Mouse (Mus musculus) lung, postnatal 0 days (tissue): ENCODE data around the gene Edc4. TPM values are rescaled to one million over a fixed set of nuclear protein-coding genes. Genes with fewer than 3 reads are reported as not detected.
A peak's percentile ranks its signal among the peaks of the same experiment; 100 is the strongest.

ENCODE experiments used
- ATAC-seq: fragments of 200-750 bp; cut with Nextera tagmentation; 2 replicates; pipeline ENCODE4 v1.8.0; 2017; ENCODE audit warnings: moderate library complexity
- DNase-seq: peaks from one replicate; pipeline ENCODE4 v3.0.0-alpha.2; 2016; ENCODE audit warnings: low spot score
- H3K27ac ChIP-seq: fragments of 300-500 bp; sonication (generic); 2 replicates; pipeline ENCODE4 v1.5.1; 2014; ENCODE audit warnings: antibody characterized with exemption, mild to moderate bottlenecking, low read length, mixed read lengths
- H3K27me3 ChIP-seq: fragments of 300-500 bp; sonication (generic); replicated peaks from 2 replicates; pipeline ENCODE4 v1.6.1; 2014; ENCODE audit warnings: low read length, mixed read lengths; ENCODE audit not compliant: insufficient read depth
- H3K36me3 ChIP-seq: fragments of 300-500 bp; sonication (generic); 2 replicates; pipeline ENCODE4 v1.6.1; 2014; ENCODE audit warnings: low read length, mixed read lengths; ENCODE audit not compliant: insufficient read depth
- H3K4me1 ChIP-seq: fragments of 300-500 bp; sonication (generic); 2 replicates; pipeline ENCODE4 v1.6.1; 2014; ENCODE audit warnings: antibody characterized with exemption, low read depth, low read length, mixed read lengths; ENCODE audit not compliant: insufficient read depth
- H3K4me2 ChIP-seq: fragments of 300-500 bp; sonication (generic); replicated peaks from 2 replicates; pipeline ENCODE4 v1.6.1; 2014; ENCODE audit warnings: low read depth, mild to moderate bottlenecking, low read length, moderate library complexity, mixed read lengths
- H3K4me3 ChIP-seq: fragments of 300-500 bp; sonication (generic); 2 replicates; pipeline ENCODE4 v1.5.1; 2014; ENCODE audit warnings: low read depth, low read length
- H3K9ac ChIP-seq: fragments of 300-500 bp; sonication (generic); replicated peaks from 2 replicates; pipeline ENCODE4 v1.6.1; 2014; ENCODE audit warnings: low read depth, mild to moderate bottlenecking
- H3K9me3 ChIP-seq: fragments of 300-500 bp; sonication (generic); 2 replicates; pipeline ENCODE4 v1.6.1; 2016; ENCODE audit warnings: low read length, mixed read lengths
- CTCF ChIP-seq: IDR thresholded peaks from 2 replicates; pipeline ENCODE4 v1.5.1; 2016; ENCODE audit warnings: antibody characterized with exemption, mild to moderate bottlenecking
- EP300 ChIP-seq: IDR thresholded peaks from 2 replicates; pipeline ENCODE4 v1.6.1; 2016; ENCODE audit warnings: antibody characterized with exemption, mild to moderate bottlenecking, control low read depth
- WGBS: fragments of 180-500 bp; shearing (Covaris S2); extraction: QIAGEN DNeasy Blood & Tissue Kit; methylation state at CpG from one replicate; pipeline ENCODE4 v1.1.7; 2014; 5-methylcytosine and 5-hydroxymethylcytosine counted together
- polyA plus RNA-seq: library from polyadenylated mRNA; unstranded; fragments of >200 nt; fragmentation: Nextera tagmentation; extraction: Ambion mirVana; gene quantifications from 2 replicates; pipeline ENCODE4 v1.2.1, GENCODE M21; 2015

Gene Edc4
- polyA plus RNA-seq, 1 experiment from 2014 or later: 17.4 TPM

DNA sequence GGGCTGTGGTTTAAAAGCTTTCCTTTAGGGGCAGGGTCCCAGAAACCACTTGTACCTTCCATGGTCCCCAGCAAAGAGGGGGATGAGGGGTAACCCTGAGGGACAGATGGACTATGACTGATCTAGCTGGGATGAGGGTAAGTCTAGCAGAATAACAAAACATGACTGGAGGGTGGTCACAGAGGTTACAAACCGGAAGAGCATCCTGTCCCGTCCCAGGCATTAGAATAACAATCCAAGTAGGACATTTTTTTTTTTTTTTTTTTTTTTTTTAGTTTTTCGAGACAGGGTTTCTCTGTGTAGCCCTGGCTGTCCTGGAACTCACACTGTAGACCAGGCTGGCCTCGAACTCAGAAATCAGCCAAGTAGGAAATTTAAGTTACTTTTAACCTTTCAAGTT lies 30.7 kb upstream of the Edc4 start:
- Histone ChIP-seq H3K4me3 (no peak overlapping the region), H3K4me1 (peaks cover 4% of the 10 kb centered on the region; the same call in 1 of the 2 replicates), H3K27me3 (no peaks in the 10 kb centered on the region), H3K9me3 (no peaks in the 10 kb centered on the region), H3K27ac (no peak overlapping the region), H3K36me3 (peaks cover 14% of the 10 kb centered on the region; the same call in 1 of the 2 replicates), H3K4me2 (no peak overlapping the region), H3K9ac (no peak overlapping the region)
- DNase-seq (no peak), ATAC-seq (no peak)
- no peak for TF ChIP-seq EP300
- TF ChIP-seq CTCF: no peak
- 65% methylated on average over 4 of the region's 4 CpGs for WGBS

DNA sequence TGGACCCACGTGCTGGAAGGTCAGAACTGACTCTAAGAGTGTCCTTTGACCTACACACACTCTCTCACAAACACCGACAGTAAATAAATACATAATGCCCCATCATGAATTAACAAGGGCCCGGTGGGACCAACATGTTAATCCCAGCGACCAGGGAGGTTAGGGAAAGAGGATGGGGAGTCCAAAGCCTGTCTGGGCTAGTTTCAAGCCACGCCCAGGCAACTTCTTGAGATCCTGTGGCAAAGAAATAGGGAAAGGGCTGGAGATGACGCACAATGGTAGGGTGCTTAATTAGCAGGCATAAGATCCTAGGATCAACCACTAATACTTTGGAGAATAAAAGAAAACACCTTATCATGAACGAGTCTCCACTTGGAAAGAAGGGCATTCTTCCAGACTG lies 30.1 kb upstream of the Edc4 start:
- Histone ChIP-seq H3K4me2 (no peak overlapping the region), H3K4me3 (no peak overlapping the region), H3K9ac (no peak overlapping the region), H3K4me1 (peaks cover 5% of the 10 kb centered on the region; the same call in 1 of the 2 replicates), H3K9me3 (no peaks in the 10 kb centered on the region), H3K27me3 (no peaks in the 10 kb centered on the region), H3K27ac (no peak overlapping the region), H3K36me3 (peaks cover 14% of the 10 kb centered on the region; the same call in 1 of the 2 replicates)
- 67% methylated on average over 7 of the region's 7 CpGs for WGBS
- ATAC-seq: no peak
- no peak for DNase-seq
- TF ChIP-seq CTCF (no peak), EP300 (no peak)

DNA sequence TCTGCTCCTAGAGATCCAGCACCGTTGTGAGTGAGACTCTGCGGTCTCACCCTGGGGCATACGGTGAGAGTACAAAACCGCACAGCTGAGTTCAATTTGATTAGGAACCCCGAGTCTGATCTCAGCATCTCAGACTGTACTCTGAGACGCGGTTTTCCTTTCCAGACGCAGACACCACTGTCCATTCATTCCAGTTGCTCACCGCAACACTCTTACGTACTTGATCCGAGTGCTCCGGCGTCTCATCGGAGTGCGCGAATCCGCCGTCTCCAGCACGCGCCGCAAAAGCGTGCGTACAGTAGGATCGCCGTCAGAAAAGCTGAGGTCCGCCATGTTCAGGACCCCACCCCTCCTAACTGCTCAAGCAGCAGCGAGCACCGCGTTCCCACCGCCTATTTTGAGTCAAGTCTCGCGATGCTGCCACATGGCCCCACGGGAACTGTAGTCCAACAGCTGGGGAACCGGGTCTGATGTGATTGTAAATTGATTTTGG lies 29.0 kb upstream of the Edc4 start:
- Histone ChIP-seq H3K27me3 (no peaks in the 10 kb centered on the region), H3K4me1 (peaks cover 15% of the 10 kb centered on the region), H3K36me3 (0 out of 2 replicates have a peak, but pooled peaks cover 8% of the 10 kb centered on the region), H3K4me2 (peak overlapping the region; percentile 83), H3K9me3 (no peaks in the 10 kb centered on the region), H3K4me3 (peak overlapping the region; percentile 82), H3K27ac (peak overlapping the region; percentile 39; the same call in 1 of the 2 replicates), H3K9ac (peak overlapping the region; percentile 71)
- WGBS: 1% methylated on average over 34 of the region's 34 CpGs
- ATAC-seq (peak; percentile 58), DNase-seq (peak; percentile 93)
- TF ChIP-seq EP300 (peak; percentile 68; the same call in 1 of the 2 replicates), CTCF (no peak)

DNA sequence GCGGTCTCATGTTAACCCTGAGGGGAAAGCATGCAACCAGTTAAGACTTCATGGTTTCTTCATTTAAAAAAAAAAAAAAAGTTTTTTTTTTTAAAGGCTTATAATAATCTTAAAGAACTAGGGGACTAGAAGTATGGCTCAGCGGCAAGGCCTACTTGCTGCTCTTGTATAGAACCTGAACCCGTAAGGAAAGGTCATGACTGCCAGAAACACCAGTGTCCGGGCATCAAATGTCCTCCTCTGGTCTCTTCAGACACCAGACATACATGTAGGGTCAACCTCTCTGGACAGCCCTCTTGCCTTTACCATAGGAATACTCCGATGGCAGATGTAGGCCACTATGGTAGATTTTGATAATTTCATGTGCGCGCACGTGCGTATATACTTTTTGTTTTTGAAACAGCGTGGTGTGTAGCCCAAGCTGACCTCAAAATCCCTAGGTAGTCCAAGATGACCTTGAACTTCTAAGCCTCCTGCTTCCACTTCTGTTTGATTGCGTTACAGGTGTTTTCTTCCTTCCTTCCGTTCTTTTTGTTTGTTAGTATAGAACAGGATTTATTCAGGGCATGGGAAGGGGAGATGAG lies 28.4 kb upstream of the Edc4 start:
- H3K36me3 ChIP-seq: 0 out of 2 replicates have a peak, but pooled peaks cover 8% of the 10 kb centered on the region
- no peaks in the 10 kb centered on the region for H3K27me3 ChIP-seq
- WGBS: 78% methylated on average over 12 of the region's 12 CpGs
- no peak overlapping the region for H3K27ac ChIP-seq
- H3K4me2 ChIP-seq: no peak overlapping the region
- no peak for DNase-seq
- H3K9me3 ChIP-seq: no peaks in the 10 kb centered on the region
- H3K4me3 ChIP-seq: peak overlapping the region; percentile 82
- ATAC-seq: no peak
- peaks cover 20% of the 10 kb centered on the region for H3K4me1 ChIP-seq
- TF ChIP-seq CTCF (no peak), EP300 (no peak)
- H3K9ac ChIP-seq: no peak overlapping the region

DNA sequence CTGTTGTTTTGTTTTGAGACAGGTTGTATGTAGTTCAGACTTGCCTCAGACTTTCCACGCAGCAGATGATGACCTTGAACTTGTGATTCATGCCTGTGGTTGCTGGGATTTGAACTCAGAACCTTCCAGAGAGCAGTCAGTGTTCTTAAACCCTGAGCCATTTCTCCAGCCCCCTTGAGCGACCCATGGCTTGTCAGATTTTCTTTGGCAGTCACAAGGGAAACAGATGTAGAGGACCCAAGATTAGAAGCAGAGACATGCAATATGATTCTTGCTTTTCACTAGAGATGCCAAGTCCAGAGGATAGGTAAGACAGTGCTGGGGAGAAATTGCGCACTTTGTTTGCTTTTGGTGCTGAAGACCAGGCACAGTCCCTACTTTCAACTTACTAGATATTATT lies 27.5 kb upstream of the Edc4 start, which contains the start of gene Cenpt:
Gene Cenpt (minus strand): TSS at position 101 of the 400 bp plus-strand sequence.
- Histone ChIP-seq H3K4me1 (peaks cover 20% of the 10 kb centered on the region), H3K27ac (no peak within 1 kb of the TSS), H3K4me2 (no peak within 1 kb of the TSS), H3K9ac (no peak within 1 kb of the TSS), H3K36me3 (0 out of 2 replicates have a peak, but pooled peaks cover 8% of the 10 kb centered on the region), H3K4me3 (no peak within 1 kb of the TSS), H3K9me3 (no peaks in the 10 kb centered on the region), H3K27me3 (no peaks in the 10 kb centered on the region)
- ATAC-seq (no peak), DNase-seq (no peak)
- WGBS: 87% methylated on average over 3 of the region's 3 CpGs
- TF ChIP-seq EP300 (no peak), CTCF (no peak)

DNA sequence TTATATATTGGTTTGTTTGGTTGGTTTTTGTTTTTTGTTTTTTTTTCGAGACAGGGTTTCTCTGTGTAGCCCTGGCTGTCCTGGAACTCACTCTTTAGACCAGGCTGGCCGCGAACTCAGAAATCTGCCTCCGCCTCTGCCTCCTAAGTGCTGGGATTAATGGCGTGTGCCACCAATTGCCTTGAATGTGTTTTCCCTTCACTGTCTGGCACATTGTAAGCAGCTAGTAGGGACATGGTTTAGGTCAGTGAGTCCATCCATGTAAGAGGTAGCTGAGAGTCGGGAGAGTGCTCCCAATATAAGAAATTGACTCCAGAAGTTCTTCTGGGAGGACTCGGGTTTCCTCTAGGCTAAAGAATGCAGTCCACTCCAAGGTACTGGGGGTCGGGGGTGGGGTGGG lies 26.4 kb upstream of the Edc4 start:
- Histone ChIP-seq H3K27ac (no peak overlapping the region), H3K4me1 (peaks cover 21% of the 10 kb centered on the region), H3K4me3 (peak overlapping the region; percentile 83), H3K9me3 (no peaks in the 10 kb centered on the region), H3K4me2 (peak overlapping the region; percentile 96), H3K9ac (no peak overlapping the region), H3K27me3 (no peaks in the 10 kb centered on the region), H3K36me3 (no peaks in the 10 kb centered on the region)
- TF ChIP-seq EP300 (no peak), CTCF (no peak)
- WGBS: 27% methylated on average over 8 of the region's 8 CpGs
- DNase-seq: no peak
- ATAC-seq: no peak
